Mouse (Mus musculus): ENCODE measurements around the gene Ulk4.

DNA sequence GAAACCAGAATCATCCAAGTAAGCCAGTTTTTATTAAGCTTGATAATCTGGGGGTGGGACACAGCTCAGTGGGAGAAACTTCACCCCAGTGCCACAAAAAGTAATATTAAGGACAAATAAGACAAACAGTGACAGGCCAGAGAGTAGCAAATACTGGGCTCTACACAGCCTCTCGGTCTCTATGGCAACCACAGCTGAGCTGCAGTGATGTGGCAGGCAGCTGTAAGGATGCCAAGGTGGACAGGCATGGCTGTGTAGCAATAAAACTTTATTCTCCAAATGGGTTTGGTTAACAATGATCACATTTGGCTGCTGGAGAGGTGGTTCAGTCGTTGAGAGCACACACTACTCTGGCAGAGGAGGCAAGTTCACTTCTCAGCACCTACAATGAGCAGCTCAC lies 150.0 kb downstream of the Ulk4 start:
- TF ChIP-seq POLR2A (IDR thresholded peaks at IDR 0.05; ENCODE audit: low read depth, low read length) (no peak), CTCF (IDR thresholded peaks at IDR 0.05; ENCODE audit: borderline replicate concordance, insufficient read depth, low read length) (no peak)
